Mouse (Mus musculus): ENCODE data around the gene Fbxw5. TPM values are rescaled to one million over a fixed set of nuclear protein-coding genes. Genes with fewer than 3 reads are reported as not detected.

Gene Fbxw5
- total RNA-seq (2012; rRNA removed) = 27.5 and 29.2 TPM in 2 replicates
- 10 to 100 TPM in 1 of 2 experiments, not detected in 1; 65.6 TPM for polyA plus RNA-seq (2012; ENCODE audit: insufficient read depth in 1 of 2, insufficient read length in 2 of 2, low read depth in 1 of 2, low replicate concordance in 2 of 2, missing spikeins in 1 of 2)

GRCm38 (mm10) chr2:25500576-25501405 is at the start of gene Fbxw5:
Fbxw5 (plus strand) TSS chr2:25500750.
- Histone ChIP-seq H3K36me3 (ENCODE audit: control insufficient read depth in 1 of 2, insufficient read depth in 2 of 2, low read length in 2 of 2) (peaks cover 0 to 29% of the 10 kb centered on the region in 2 experiments; a peak in 2 of 4 replicates), H3K9ac (ENCODE audit: control insufficient read depth, low read depth, low read length, poor library complexity, severe bottlenecking) (peak within 1 kb of the TSS; percentile 97), H3K4me3 (ENCODE audit: control insufficient read depth in 1 of 2, insufficient read depth in 1 of 2, low read depth in 2 of 2, low read length in 2 of 2) (peak within 1 kb of the TSS; percentile 93 to 96), H3K79me2 (ENCODE audit: control insufficient read depth, insufficient read depth, low read length, poor library complexity) (peaks cover 9% of the 10 kb centered on the region), H3K27ac (ENCODE audit: control insufficient read depth, low read depth, low read length) (peak within 1 kb of the TSS; percentile 65), H3K27me3 (ENCODE audit: control insufficient read depth in 1 of 2, insufficient read depth in 2 of 2, low read length in 2 of 2) (no peaks in the 10 kb centered on the region), H3K9me3 (replicated peaks; ENCODE audit: insufficient read depth, low read length) (no peaks in the 10 kb centered on the region), H3K4me1 (ENCODE audit: control insufficient read depth in 1 of 2, insufficient read depth in 2 of 2, low read length in 2 of 2) (peaks cover 10 to 36% of the 10 kb centered on the region in 2 experiments)
- DNase-seq (ENCODE audit: low read depth, low spot score) = peak; percentile 95
- no peak for TF ChIP-seq USF2 (IDR thresholded peaks at IDR 0.05; ENCODE audit: borderline replicate concordance in 1 of 2, insufficient read depth in 1 of 2, low read depth in 1 of 2, low read length in 2 of 2)
- 0 out of 2 replicates have a peak, but pooled peaks have one; percentile 15 for TF ChIP-seq POLR2AphosphoS5 (IDR thresholded peaks at IDR 0.05; ENCODE audit: borderline replicate concordance, low read depth, low read length)
- TF ChIP-seq SMC3 (IDR thresholded peaks at IDR 0.05; ENCODE audit: low read depth, low read length) = no peak
- no peak for TF ChIP-seq ZNF384 (IDR thresholded peaks at IDR 0.05; ENCODE audit: low read depth, low read length)
- peak; percentile 65 for TF ChIP-seq TBP (IDR thresholded peaks at IDR 0.05; ENCODE audit: low read depth, low read length)
- TF ChIP-seq TCF12 (IDR thresholded peaks at IDR 0.05; ENCODE audit: low read depth, low read length) = peak; percentile 61
- TF ChIP-seq CTCF (IDR thresholded peaks at IDR 0.05 in 2 of 3, conservative IDR thresholded peaks at IDR 0.05 in 1 of 3; ENCODE audit: control insufficient read depth in 1 of 3, insufficient read depth in 1 of 3, low read depth in 2 of 3, low read length in 3 of 3, poor library complexity in 1 of 3, severe bottlenecking in 1 of 3) = no peak
- 0 out of 2 replicates have a peak, but pooled peaks have one; percentile 7 for TF ChIP-seq USF1 (IDR thresholded peaks at IDR 0.05; ENCODE audit: low read depth, low read length)
- peak; percentile 36; the same call in 1 of the 2 replicates for TF ChIP-seq ETS1 (IDR thresholded peaks at IDR 0.05; ENCODE audit: low read depth, low read length)
- TF ChIP-seq ELF1 (IDR thresholded peaks at IDR 0.05; ENCODE audit: low read depth, low read length) = peak; percentile 86
- peak; percentile 98 for TF ChIP-seq MAZ (IDR thresholded peaks at IDR 0.05; ENCODE audit: low read depth, low read length)
- TF ChIP-seq KAT2A (conservative IDR thresholded peaks at IDR 0.05; ENCODE audit: low read depth, low read length) = no peak; the same call in 1 of the 2 replicates
- no peak for TF ChIP-seq ZKSCAN1 (IDR thresholded peaks at IDR 0.05; ENCODE audit: low read depth, low read length)
- TF ChIP-seq CHD2 (IDR thresholded peaks at IDR 0.05; ENCODE audit: low read length) = no peak
- TF ChIP-seq CHD1 (IDR thresholded peaks at IDR 0.05; ENCODE audit: low read depth, low read length) = no peak
- TF ChIP-seq GABPA (IDR thresholded peaks at IDR 0.05; ENCODE audit: low read depth, low read length) = no peak
- no peak for TF ChIP-seq RCOR1 (IDR thresholded peaks at IDR 0.05; ENCODE audit: low read depth, low read length)
- TF ChIP-seq HCFC1 (IDR thresholded peaks at IDR 0.05; ENCODE audit: low read depth, low read length) = peak; percentile 93
- TF ChIP-seq POLR2AphosphoS2 (IDR thresholded peaks at IDR 0.05; ENCODE audit: low read length) = peak; percentile 52; the same call in 1 of the 2 replicates
- TF ChIP-seq MYB (IDR thresholded peaks at IDR 0.05; ENCODE audit: low read depth, low read length) = no peak
- no peak for TF ChIP-seq GATA1 (IDR thresholded peaks at IDR 0.05; ENCODE audit: low read depth, low read length)
- TF ChIP-seq MXI1 (IDR thresholded peaks at IDR 0.05; ENCODE audit: low read depth, low read length) = peak; percentile 82
- peak; percentile 94 for TF ChIP-seq NELFE (IDR thresholded peaks at IDR 0.05; ENCODE audit: low read depth, low read length)
- no peak for TF ChIP-seq ZC3H11A (IDR thresholded peaks at IDR 0.05; ENCODE audit: low read depth, low read length)
- 0 out of 2 replicates have a peak, but pooled peaks have one; percentile 3 for TF ChIP-seq ZMIZ1 (IDR thresholded peaks at IDR 0.05; ENCODE audit: low read depth, low read length)
- TF ChIP-seq EP300 (IDR thresholded peaks at IDR 0.05; ENCODE audit: low read depth in 1 of 2, low read length in 2 of 2) = peak in 1 of 2 experiments; percentile 20; a peak in 1 of 4 replicates
- no peak for TF ChIP-seq UBTF (IDR thresholded peaks at IDR 0.05; ENCODE audit: borderline replicate concordance, insufficient read depth, low read depth, low read length)
- TF ChIP-seq JUND (IDR thresholded peaks at IDR 0.05; ENCODE audit: low read depth, low read length) = no peak
- no peak for TF ChIP-seq E2F4 (IDR thresholded peaks at IDR 0.05; ENCODE audit: borderline replicate concordance, low read depth, low read length)
- TF ChIP-seq RAD21 (IDR thresholded peaks at IDR 0.05; ENCODE audit: low read depth, low read length) = no peak
- TF ChIP-seq SIN3A (IDR thresholded peaks at IDR 0.05; ENCODE audit: low read length) = peak; percentile 97
- no peak for TF ChIP-seq MAX (IDR thresholded peaks at IDR 0.05; ENCODE audit: low read length)
- no peak for TF ChIP-seq MEF2A (IDR thresholded peaks at IDR 0.05; ENCODE audit: extremely low read depth, insufficient replicate concordance, low read depth, low read length, poor library complexity, severe bottlenecking)
- no peak for TF ChIP-seq TAL1 (IDR thresholded peaks at IDR 0.05; ENCODE audit: low read length)
- no peak; the same call in 1 of the 2 replicates for TF ChIP-seq MYC (IDR thresholded peaks at IDR 0.05; ENCODE audit: low read depth, low read length)
